Mouse (Mus musculus): ENCODE data around the gene Inpp5d. TPM values are rescaled to one million over a fixed set of nuclear protein-coding genes. Genes with fewer than 3 reads are reported as not detected.

Gene Inpp5d
- total RNA-seq, 2 experiments from 2014 or later = 3.8 to 5.3 TPM

DNA sequence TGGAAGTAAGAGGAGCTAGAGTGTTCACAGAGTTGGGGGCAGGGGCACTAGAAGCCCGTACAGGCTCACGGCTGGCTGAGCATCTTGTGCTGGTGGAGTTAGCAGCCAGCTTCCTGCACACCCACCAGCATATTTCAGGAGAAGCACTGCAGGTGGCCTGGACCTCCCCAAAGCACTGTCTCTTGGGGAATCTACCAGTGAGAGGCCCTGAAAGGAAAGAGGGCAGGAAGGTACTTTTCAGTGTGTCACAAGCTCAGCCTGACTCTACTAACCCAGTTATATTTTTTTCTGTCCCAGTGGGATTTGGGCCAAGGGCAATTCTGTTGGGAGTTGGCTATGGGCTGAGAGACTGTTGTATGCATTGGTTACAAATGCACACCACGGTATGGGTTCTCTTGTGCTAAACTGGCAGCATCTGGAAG lies 1.8 kb downstream of the Inpp5d start:
- intact Hi-C loops (cut with DNase I) = no loop called here
- DNase-seq = no peak

DNA sequence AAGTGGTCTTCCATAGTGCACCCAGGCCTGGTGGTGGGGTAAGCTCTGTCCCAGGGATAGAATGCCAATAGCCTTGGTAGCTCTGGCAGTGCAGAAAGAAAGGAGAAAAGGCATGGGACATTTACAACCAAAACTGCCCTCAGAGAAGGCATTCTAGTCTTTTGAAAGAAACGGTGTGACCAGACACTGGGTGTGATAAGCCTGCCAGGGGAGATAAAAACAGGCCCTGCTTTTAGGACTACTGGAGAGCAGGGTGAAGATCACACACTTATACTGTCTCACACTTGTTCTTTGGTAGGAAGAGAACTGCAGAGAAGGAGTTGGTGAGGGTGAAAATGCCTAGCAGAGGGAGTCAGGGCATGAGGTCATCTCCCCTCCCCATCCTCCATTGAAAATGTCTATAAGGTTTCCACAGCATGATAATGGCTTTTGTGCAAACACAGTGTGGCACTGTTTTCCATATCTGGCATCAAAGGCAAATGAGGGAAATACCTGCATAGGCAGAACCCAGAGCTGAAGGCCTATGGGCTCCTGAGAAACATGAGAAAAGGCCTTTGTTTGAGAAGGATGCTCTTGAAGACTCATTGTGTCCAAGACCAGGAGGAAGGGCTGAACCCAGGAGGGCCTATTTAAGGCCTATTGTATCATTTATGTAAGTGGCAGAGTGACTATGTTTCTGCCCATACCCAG lies 4.0 kb downstream of the Inpp5d start:
- DNase-seq = no peak
- intact Hi-C loops (cut with DNase I) = no loop called here

DNA sequence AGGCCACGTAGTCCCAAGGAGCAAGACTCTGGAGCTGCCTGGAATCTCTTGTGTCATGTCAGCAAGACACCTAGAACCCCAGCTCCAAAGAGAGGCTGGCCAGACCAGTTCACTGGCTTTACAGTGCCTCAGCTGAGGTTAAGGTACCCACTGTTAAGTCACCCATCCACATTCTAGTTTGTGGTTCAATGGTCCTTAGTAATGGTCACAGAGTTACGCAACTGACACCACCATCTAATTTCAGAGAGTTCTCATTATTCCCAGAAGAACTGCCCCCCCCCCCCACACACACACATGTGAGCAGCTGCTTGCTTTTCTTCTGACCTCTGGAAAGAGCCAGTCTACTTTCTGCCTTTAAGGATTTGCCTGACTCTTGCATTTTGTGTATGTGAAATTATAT lies 4.7 kb downstream of the Inpp5d start:
- no peak for DNase-seq
- intact Hi-C loops (cut with DNase I) = no loop called here

DNA sequence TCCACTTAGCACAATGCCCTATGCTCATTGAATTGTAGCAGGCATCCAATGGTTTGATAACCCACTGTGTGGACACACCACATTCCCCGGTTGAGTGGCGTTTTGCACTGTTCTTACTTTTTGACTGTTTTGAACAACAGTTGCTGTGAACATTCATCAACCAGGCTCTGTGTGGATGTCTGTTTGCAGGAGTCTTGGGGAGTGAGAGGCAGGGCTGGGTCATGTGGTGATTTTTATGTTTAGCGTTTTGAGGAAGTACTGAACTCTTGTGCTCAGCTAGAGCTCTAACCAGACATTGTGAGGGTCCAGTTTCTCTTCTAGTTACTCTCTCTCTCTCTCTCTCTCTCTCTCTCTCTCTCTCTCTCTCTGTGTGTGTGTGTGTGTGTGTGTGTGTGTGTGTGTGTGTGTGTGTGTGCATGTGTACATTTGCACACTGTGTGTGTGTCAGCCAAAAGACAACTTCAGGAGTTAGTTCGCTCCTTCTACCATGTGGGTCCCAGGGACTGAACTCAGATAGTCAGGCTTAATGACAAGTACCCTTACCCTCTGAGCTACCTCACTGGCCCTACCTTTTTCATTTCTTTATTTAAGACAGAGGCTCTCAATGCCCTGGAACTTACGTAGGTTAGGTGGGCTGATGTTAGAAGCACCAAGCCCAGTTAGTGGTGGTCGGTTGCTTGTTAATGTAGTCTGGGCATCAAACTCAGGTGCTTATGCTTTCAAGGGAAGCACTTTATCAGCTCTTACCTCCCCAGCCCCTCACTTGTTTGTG lies 5.3 kb downstream of the Inpp5d start:
- DNase-seq = no peak
- intact Hi-C loops (cut with DNase I) = no loop called here

DNA sequence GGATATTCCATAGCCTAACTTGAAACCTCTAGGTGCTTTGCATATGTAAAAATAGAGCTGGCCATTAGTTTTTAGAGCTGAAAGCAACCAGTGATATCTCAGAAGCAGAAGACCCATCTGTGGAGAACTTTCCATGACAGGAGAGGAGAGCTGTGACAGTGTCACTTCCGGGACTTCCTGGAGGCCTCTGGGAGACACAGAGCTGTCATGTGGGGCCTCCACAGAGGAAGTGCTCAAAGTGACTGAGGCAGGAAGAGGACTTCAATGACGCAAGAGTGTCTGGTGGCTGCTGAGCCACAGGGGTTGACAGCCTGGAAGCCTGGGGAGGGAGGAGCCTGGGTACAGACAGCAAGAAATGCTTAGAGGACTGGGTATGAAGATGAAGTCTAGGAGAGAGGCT lies 6.2 kb downstream of the Inpp5d start:
- no peak for DNase-seq
- intact Hi-C loops (cut with DNase I) = no loop called here

DNA sequence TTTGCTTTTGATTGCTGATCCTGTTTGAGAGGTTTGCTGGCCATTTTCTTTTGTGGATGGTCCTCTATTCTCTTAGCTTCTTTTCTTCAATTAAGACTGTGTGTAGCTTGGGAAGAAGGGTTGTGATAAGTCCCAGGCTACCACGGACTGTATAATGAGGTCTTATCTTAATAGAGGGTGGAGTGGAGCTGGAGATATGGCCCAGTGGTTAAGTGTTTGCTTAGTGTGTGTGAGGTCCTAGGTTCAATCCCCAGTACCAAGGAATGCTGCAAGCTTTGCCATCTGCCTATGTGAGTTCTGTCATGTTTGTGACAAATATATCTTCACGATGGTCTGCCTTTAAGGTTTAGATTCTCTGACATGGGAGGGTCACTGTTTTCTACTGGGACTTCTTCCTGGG lies 8.0 kb downstream of the Inpp5d start:
- DNase-seq = no peak
- intact Hi-C loops (cut with DNase I) = no loop called here

DNA sequence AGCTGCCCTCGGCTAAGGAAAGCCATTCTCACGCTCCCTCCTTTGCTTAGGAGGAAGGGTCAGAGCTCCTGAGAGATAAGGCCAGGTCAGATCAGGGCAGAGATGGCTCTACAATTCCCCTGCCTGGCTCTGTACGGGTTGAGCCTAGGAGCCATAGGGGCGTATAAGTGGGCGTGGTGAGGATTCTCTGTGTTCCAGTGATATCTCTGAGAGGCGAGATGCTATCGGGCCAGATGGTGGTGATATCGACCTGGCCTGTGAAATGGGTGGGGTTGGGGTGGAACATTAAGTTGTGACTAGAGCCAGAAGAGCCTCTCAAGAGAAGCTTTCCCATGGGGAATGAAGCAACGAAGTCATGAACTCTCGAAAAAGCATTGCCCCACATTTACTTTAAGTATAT lies 11.5 kb downstream of the Inpp5d start:
- no peak for DNase-seq
- intact Hi-C loops (cut with DNase I) = no loop called here

DNA sequence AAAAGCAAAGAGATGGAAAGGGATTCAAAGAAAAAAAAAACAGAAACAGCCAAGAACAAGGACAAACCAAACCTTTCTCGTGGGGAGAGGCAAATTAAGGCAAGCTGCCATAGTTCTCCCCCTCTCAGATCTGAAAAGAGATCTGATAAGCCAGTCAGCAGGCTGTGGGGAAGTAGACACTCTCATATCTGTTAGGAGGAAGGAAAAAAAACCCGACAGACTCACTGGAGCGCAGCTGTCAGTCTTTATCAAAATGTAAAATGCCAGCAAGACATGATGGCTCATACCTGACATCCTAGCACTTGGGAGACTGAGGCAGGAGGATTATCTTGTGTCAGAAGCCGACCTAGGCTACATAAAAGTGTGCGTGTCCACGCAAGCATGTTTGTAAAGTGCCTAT lies 12.1 kb downstream of the Inpp5d start:
- intact Hi-C loops (cut with DNase I) = no loop called here
- DNase-seq = no peak

DNA sequence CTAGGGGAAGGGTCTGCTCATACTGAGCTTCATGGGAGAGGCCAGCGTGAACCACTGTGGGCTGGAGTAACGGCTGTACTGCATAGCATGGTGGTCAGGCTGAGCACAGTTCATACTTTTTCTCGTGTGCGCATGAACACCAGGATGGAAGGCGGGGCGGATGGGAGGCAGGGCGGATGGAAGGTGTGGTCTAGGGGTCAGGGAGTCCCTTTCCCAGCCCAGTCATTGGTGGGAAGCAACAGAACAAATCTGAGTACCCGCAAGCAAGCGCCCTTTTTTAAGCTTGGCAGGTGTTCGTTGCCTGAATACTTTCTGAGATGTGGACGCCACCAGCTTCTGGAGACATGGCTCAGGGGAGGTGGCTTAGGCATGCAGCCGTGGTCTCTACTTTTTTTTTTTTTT lies 16.6 kb downstream of the Inpp5d start:
- intact Hi-C loops (cut with DNase I) = no loop called here

DNA sequence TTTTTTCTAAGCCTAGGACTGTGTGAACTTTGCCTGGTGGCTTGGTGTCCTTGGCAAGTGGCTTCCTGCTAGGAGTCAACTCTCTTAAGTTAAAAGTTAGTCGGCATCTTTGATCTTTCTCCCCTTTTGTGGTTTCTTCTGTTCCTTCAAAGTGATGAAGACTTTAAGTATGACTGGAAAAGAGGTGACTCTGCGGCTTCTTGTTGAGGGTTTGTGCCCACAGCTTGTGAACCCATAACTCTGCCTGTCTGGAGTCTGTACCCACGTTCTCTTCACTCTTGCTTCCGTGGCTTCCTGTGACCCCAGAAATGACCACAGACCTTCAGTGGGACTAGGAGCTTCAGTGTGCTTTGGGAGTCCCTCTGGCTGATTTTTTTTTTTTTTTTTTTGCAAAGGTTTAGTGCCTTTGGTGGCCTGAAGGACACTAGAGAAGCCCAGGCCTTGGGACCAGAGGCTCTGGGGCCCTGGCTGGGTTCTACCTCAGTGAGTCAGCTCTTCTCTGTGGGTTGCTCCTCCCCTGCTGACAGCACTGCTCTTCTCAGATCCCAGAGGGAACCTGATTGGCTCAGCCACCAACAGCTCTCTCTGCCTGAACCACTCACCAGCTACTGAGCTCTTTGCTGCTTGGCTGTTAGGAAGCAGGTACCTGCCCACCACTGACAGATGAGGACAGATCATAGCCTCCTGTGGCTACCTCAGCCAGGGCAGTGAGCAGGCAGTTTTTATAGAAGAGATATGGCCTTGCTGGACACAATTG lies 17.2 kb downstream of the Inpp5d start:
- intact Hi-C loops (cut with DNase I) = no loop called here
- DNase-seq = no peak

More for the DNA sequence above, 16.6 kb downstream of the Inpp5d start:
- DNase-seq = no peak

DNA sequence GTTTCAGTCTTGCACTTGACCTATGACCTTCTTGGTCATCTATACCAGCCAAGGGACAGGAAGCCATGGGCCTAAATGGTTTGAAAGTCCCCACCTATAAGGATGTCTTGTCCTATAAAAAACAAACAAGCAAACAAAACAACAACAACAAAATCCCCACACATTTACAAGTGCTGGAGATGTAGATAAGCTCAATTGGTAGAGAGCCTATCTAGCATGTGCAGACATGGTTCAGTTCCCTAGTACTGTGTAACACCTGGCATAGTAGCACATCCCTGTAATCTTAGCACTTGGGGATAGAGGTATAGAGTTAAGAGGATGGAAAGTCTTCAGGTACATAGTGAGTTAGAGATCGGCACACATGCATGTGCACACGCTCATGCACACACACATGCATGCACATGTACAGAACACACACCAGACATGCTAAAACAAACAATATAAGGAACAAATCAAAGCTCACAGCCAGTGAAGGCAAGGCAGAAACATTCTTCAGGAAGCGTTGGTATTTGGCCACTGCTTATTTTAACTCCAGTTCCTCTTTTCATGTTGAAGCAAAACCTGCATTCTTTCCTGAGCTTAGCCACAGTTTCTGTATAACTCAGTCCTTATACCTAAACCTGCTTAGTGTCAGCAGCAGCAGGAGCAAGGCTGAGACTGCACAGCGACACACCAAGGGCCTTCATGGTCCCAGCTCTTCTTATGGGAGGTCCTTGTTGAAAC lies 17.9 kb downstream of the Inpp5d start:
- no peak for DNase-seq
- intact Hi-C loops (cut with DNase I) = no loop called here

DNA sequence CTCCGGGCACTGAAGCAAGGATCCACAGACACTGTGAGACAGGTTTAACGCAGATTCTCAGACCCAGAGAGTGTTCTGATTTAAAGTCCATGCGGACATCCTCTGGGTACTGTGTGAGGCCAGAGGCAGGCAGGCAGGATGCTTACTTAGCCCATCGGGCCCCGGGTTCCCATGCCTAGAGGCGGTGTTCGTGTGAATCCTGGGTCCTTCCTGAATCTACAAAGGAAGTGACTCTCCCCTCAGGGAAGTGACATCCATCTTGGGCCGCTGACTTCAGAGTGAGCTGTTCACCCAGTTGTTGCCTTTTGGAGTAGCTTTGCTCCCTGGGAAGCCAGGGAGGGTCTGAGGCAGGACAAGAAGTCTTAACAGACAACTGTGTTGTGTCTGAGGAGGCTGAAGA lies 19.6 kb downstream of the Inpp5d start:
- intact Hi-C loops (cut with DNase I) = no loop called here
- DNase-seq = no peak

DNA sequence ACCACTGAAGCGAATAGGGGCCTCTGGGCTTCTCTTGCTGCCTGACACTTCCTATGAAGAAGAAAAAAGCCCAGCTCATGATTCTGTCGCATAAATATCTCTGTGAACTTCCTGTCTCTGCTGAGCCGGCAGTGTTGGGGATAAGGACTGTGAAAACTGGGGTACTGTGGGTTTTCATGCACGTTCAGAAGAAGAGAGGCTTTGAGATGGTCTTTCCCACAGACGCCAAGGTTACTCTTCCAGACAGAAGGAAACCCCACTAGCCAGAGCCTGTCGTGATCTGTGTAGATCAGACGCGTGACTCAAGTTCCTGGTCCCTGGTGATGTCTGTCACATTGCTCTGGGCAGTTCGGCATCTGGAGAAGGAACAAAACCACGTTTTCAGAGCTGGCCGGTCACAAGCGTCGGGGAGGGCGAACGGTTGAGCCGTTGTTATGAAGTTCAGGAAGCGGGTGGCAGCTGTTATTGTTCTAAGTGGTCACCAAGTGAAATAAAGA lies 20.1 kb downstream of the Inpp5d start:
- intact Hi-C loops (cut with DNase I) = no loop called here
- peak in 1 of 2 experiments; percentile 8 for DNase-seq

DNA sequence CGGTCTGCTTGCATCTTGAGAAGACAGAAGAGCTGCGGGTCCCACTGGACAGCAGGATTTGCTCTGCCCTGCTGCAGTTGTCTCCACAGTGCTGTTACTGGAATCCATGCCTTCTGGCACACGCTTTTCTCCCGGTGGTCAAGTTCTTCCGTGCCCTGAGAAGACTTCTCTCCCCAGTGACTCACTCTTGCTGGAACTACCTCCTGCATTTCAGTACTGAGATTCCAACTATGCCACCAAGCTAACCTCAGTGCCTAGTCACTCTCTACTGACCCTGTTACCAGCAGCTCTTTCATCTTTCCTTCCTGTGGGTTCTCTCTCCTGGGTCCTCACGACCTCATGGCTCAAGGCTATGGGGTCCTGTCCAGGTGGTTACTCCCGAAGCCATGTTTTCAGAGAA lies 22.9 kb downstream of the Inpp5d start:
- no peak for DNase-seq
- intact Hi-C loops (cut with DNase I) = no loop called here

DNA sequence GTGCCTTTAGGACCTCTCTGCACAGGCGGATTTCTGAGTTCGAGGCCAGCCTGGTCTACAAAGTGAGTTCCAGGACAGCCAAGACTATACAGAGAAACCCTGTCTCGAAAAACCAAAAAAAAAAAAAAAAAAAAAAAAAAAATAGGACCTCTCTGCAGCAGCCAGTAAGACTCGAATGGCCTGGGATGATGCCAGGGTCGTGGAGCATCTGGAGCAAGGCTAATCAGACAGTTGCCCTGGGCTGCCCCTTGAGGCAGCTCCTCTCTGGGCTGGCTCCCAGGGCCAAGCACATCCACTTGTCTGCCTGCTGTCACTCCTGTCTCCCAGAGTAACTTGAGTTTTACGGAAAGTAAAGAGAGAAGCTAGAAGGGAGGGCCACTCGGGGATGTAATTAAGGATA lies 24.9 kb downstream of the Inpp5d start:
- intact Hi-C loops (cut with DNase I) = no loop called here
- DNase-seq = no peak

DNA sequence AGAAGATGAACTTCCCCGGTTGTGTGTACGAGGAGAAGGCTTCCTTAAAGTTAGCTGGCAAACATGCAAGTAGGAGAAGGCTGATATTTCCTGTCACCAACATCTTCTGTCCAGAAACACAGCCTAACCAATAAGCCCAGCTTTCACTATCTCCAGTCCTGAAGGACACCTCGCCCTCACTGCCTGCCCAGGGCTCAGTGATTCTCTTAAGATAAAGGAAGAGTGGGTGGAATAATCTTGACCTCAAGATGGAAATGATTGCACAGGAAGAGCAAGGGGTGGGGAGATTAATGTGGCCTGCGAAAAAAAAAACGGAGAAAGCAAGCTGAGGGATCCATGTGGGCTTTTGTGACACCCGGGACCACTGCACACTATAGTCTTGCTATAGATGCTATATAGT lies 25.6 kb downstream of the Inpp5d start:
- no peak for DNase-seq
- intact Hi-C loops (cut with DNase I) = no loop called here

DNA sequence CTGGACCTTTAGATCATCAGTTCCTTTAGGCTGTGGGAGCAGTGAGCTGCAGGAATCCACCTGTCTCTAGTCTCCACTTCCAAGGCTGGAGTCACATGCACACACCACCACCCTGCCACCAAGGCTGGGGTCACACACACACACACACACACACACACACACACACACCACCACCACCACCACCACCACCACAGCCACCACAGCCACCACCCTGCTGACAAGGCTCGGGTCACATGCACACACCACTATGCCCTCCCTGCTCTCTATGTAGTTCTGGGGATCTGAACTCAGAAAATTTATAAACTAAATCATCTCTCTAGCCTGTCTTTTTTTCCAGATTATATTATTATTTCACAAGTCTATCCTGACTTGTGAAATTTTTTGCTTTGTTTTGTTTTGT lies 27.7 kb downstream of the Inpp5d start:
- intact Hi-C loops (cut with DNase I) = no loop called here
- DNase-seq = no peak

DNA sequence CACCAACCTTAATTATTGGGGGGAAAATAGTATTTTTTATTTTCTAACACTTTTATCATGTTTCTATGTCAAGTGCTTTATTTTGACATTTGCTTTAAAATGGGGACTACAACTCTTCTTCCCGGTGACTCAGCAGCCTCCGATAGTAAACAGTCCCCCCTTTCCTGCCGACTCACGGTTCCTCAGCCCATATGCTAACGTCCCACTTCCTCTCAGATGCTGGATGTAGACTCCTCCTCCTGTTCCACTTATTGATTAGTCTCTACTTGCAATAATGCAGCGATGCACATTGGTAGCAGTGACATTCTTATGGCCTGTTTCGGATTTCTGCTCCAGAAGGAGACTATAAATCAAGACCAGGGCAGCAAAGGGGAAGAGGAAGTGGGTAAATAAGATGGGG lies 28.5 kb downstream of the Inpp5d start:
- intact Hi-C loops (cut with DNase I) = no loop called here
- no peak for DNase-seq

DNA sequence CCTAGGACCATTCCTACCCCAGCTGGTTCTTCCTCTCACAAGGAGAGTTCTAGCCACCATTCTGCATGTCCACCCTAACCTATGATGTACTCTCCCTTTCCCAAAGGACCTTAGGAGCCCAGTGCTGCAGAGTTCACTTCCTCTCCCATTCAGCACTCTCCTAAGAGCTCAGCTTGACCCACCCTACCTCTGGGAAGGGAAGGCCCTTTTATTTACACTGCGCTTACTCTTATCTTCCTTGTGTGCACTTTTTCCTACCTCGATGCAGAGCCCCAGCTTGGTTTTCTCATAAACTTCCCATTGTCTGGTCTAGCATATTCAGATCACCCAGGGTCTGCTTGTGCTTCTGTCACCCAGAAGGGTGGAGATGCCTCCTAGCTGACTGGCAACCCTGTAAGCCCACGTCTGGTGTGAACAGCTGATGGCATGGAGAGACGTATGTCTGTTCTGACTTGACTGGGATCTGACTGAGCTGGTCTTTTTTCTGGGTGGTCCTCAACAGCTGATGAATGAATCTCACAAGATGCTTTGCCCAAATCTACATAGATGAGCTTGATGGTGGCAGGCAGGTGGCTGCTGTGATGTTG lies 29.2 kb downstream of the Inpp5d start:
- intact Hi-C loops (cut with DNase I) = no loop called here
- no peak for DNase-seq

DNA sequence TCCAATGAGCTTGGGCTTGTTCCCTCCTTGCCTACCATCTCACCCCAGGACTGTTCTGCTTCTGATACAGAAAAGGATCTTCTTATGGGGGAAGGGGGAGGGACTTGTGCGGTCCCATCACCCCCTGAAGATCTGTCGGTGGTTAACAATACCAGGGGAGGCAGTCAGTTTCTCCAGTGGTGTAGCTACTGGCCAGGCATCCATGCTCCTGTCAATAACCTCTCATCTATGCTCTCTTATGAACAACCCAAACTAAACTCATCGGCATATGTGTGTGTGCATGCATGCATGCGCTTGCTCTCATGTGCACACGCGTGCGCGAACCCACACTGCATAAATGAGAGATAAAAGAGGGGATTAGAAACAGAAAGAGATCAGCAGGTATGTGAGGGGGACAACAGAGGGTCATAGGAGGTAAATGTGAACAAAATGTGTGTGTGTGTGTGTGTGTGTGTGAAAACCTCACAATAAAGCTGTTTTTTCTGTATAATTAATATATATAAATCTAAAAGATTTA lies 29.9 kb downstream of the Inpp5d start:
- intact Hi-C loops (cut with DNase I) = no loop called here

More for the DNA sequence above, 29.9 kb downstream of the Inpp5d start:
- no peak for DNase-seq

Data from gastrocnemius, postnatal 36 days (tissue).